ENCODE assay signal across 18 mouse cellular contexts in genomic region chr1:55910024-55910423, GRCm38 (mm10).
"Had no signal": no experiment of that assay in that cellular context is flagged by ENCODE, and none has a peak within 500 bp of the region (broad histone marks: within the 10 kb centered on the region; RNA-seq: fewer than 3 reads in every experiment).

No protein-coding gene starts in this region.

- DNase-seq: gastrocnemius, adult 2 months; gastrocnemius, postnatal 10 days; gastrocnemius, postnatal 25 days; heart, adult 11 months; heart, adult 2 months; heart, postnatal 14 days; heart, postnatal 36 days; kidney, adult 11 months; kidney, adult 2 months; kidney, adult 9 months; kidney, postnatal 14 days; kidney, postnatal 36 days; layer of hippocampus, adult 9-11 months; layer of hippocampus, postnatal 36 days; left cerebral cortex, postnatal 4 days had no signal

- ATAC-seq: hindbrain, postnatal 0 days; intestine, embryonic 16.5 days; liver, embryonic 12.5 days had no signal
